Mouse (Mus musculus): ENCODE results near the gene Cdc42ep5.

DNA sequence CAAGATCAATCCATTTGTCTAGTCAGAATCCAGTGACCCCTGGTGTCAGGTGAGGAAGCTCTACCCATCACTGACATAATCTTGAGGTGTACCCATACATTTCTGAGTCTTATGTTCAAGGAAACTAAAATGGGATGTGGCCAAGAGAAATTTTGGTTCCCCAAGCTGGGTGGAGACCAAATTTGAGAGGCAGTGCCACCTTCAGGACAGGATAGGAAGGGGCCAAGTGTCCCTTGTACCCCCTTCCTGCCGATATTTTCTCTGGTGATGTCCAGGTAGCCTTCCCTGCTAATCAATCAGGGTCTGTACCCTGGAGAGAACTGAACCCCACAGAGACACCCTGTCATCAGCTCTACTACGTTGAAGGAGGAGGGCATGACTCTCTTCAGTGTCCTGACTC is 44.0 kb upstream of the Cdc42ep5 start:
- TF ChIP-seq POLR2A (IDR thresholded peaks at IDR 0.05; ENCODE audit: control insufficient read depth, extremely low read depth, insufficient read depth, low read length, poor library complexity) (no peak), CTCF (IDR thresholded peaks at IDR 0.05; ENCODE audit: borderline replicate concordance, control insufficient read depth, extremely low read depth, insufficient read depth, low read length, poor library complexity) (no peak)
